Mouse (Mus musculus) heart, adult 2 months (tissue): ENCODE results near the gene Pkhd1. TPM values are rescaled to one million over a fixed set of nuclear protein-coding genes. Genes with fewer than 3 reads are reported as not detected.

Experiments
- DNase-seq, 2 experiments: peaks; one replicate each; pipeline ENCODE4 v3.0.0; 2021
- H3K27ac ChIP-seq: fragments of 200-600 bp; 2 replicates; pipeline ENCODE4 v1.8.1; 2022
- H3K27me3 ChIP-seq: fragments of 200-500 bp; 2 replicates; pipeline ENCODE4 v1.6.1; 2012; ENCODE audit warnings: mild to moderate bottlenecking, low read length, inconsistent platforms, mixed read lengths; ENCODE audit not compliant: control insufficient read depth, insufficient read depth
- H3K36me3 ChIP-seq: fragments of 200-500 bp; 2 replicates; pipeline ENCODE4 v1.6.1; 2012; ENCODE audit warnings: low read length, inconsistent platforms; ENCODE audit not compliant: control insufficient read depth, insufficient read depth
- H3K4me1 ChIP-seq: fragments of 200-500 bp; 2 replicates; pipeline ENCODE4 v1.6.1; 2011; ENCODE audit warnings: low read length; ENCODE audit not compliant: control insufficient read depth, insufficient read depth
- H3K4me3 ChIP-seq: fragments of 200-600 bp; 2 replicates; pipeline ENCODE4 v1.8.1; 2022
- H3K79me2 ChIP-seq: fragments of 200-500 bp; replicated peaks from 2 replicates; pipeline ENCODE4 v1.6.1; 2012; ENCODE audit warnings: mild to moderate bottlenecking, inconsistent platforms, low read length, moderate library complexity, mixed read lengths; ENCODE audit not compliant: control insufficient read depth, insufficient read depth
- H3K9ac ChIP-seq: fragments of 200-500 bp; 2 replicates; pipeline ENCODE4 v1.6.1; 2012; ENCODE audit warnings: low read depth, mild to moderate bottlenecking, control low read depth, inconsistent platforms, low read length, mixed read lengths
- CTCF ChIP-seq: fragments of 200-600 bp; IDR thresholded peaks from 2 replicates; pipeline ENCODE4 v1.8.1; 2022; ENCODE audit warnings: antibody characterized with exemption, mild to moderate bottlenecking, moderate library complexity
- EP300 ChIP-seq: fragments of 200-500 bp; IDR thresholded peaks from 2 replicates; pipeline ENCODE4 v1.6.1; 2011; ENCODE audit warnings: low read depth, low read length, control low read depth; ENCODE audit not compliant: insufficient read depth
- POLR2A ChIP-seq: fragments of 200-500 bp; IDR thresholded peaks from 2 replicates; pipeline ENCODE4 v1.6.1; 2011; ENCODE audit warnings: mild to moderate bottlenecking, low read depth, low read length, control low read depth; ENCODE audit not compliant: insufficient read depth
- WGBS: fragments of 180-500 bp; shearing (Covaris S2); methylation state at CpG from one replicate; pipeline ENCODE4 v1.1.7; 2018; 5-methylcytosine and 5-hydroxymethylcytosine counted together
- intact Hi-C: fragments of 180-260 bp; cut with DNase I; formaldehyde crosslinking; loops from one replicate; pipeline ENCODE4 v1.15.1; 2025
- polyA plus RNA-seq: library from polyadenylated mRNA; depleted of rRNA; stranded (reverse); fragments of >200 nt; gene quantifications from 2 replicates; pipeline ENCODE4 v1.2.3, GENCODE M21; 2012; rRNA removed
- total RNA-seq, 2 experiments: library from RNA; stranded (reverse); gene quantifications; 2 replicates each; pipeline ENCODE4 v1.2.3; 2021

Pkhd1 gene
- total and polyA plus RNA-seq, 3 experiments = not detected

GRCm38 (mm10) chr1:20035277-20035676, 582.6 kb downstream of the Pkhd1 start:
- Histone ChIP-seq H3K27me3 (no peaks in the 10 kb centered on the region), H3K36me3 (no peaks in the 10 kb centered on the region), H3K27ac (no peak overlapping the region), H3K4me3 (no peak overlapping the region), H3K4me1 (no peaks in the 10 kb centered on the region), H3K79me2 (no peaks in the 10 kb centered on the region), H3K9ac (no peak overlapping the region)
- no peak for DNase-seq
- intact Hi-C loops = no loop called here
- 72% methylated on average over 7 of the region's 7 CpGs for WGBS
- TF ChIP-seq POLR2A = no peak
- no peak for TF ChIP-seq EP300
- TF ChIP-seq CTCF = no peak

DNA sequence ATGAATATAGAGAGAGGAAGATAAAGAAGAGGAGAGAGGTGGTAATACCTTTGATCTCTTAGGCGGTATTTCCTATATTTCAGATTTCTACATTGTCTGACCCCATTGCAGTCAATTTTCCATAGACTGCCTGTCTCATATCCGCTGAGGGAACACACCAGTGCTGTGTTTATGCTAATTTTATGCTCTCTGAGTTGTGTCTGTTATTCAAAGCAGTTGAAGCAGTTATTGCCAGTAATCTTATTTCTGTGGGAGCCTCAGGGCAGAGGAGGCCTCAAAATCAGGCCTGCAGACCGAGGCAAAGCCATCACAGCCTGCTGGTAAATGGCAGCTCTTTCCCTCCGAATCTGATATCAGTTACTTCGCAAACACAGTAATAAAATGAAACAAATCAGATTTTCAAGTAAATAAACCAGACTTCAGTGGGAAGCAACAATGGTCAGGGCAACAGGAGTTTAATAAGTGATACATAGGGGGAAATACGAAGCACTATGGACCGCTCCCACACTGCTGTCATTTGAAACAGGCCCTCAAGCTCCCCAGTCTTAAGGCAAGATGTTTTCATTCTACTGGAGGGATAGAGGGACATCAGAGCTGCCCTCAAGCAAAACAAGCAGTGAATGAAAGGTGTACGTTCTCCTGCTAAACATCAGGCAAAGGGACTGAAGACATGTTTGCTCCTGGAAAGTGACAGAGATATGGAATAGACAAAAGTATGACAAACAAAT, 599.5 kb downstream of the Pkhd1 start:
- H3K79me2 ChIP-seq = no peaks in the 10 kb centered on the region
- no peak for DNase-seq
- no peak for TF ChIP-seq CTCF
- no peak for TF ChIP-seq POLR2A
- no peak for TF ChIP-seq EP300
- no peak overlapping the region for H3K4me3 ChIP-seq
- intact Hi-C loops = no loop called here
- H3K27ac ChIP-seq = no peak overlapping the region
- H3K4me1 ChIP-seq = no peaks in the 10 kb centered on the region
- H3K36me3 ChIP-seq = no peaks in the 10 kb centered on the region
- H3K27me3 ChIP-seq = no peaks in the 10 kb centered on the region
- 74% methylated on average over 8 of the region's 8 CpGs for WGBS
- H3K9ac ChIP-seq = no peak overlapping the region

DNA sequence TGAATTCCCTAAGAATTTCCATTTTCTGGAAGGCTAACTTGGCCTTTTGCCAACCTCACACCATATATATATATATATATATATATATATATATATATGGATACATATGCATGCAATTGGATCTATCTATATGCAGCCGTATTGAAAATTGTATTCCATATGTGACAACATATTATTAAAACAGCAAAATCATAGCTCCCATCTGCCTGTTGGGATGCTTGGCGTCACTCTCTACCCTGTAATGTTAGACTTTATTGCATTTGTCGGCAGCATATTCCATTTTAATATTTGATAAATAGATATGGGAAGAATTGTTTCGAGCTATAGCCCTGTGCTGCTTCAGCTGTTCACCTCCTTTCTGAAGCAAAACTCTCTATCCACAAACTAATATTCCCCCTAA, 600.2 kb downstream of the Pkhd1 start:
- intact Hi-C loops = no loop called here
- DNase-seq = no peak
- Histone ChIP-seq H3K9ac (no peak overlapping the region), H3K4me1 (no peaks in the 10 kb centered on the region), H3K4me3 (no peak overlapping the region), H3K79me2 (no peaks in the 10 kb centered on the region), H3K27ac (no peak overlapping the region), H3K27me3 (no peaks in the 10 kb centered on the region), H3K36me3 (no peaks in the 10 kb centered on the region)
- TF ChIP-seq EP300 = no peak
- no peak for TF ChIP-seq POLR2A
- no peak for TF ChIP-seq CTCF
- WGBS = 76% methylated on average over 4 of the region's 4 CpGs

Other genes with a start within 250 kb of the Pkhd1 start
- gene Il17a, start 112.8 kb upstream of the Pkhd1 start, total RNA-seq = not detected
- gene Il17a, start 112.8 kb upstream of the Pkhd1 start, polyA plus RNA-seq = not detected in 2 replicates
- not detected for gene Il17f, start 172.6 kb upstream of the Pkhd1 start, total RNA-seq
- not detected in 2 replicates for gene Il17f, start 172.6 kb upstream of the Pkhd1 start, polyA plus RNA-seq
- gene Mcm3, start 202.2 kb upstream of the Pkhd1 start, total RNA-seq = 1 to 10 TPM; 4.3 to 5.4 TPM
- 3.5 and 7.5 TPM in 2 replicates for gene Mcm3, start 202.2 kb upstream of the Pkhd1 start, polyA plus RNA-seq